Mouse (Mus musculus) c-Kit-positive CD71-negative TER-119-negative erythroid progenitor cells, embryonic 14.5 days (primary cell): ENCODE results near the gene Slc28a1.

ENCODE experiments used
- DNase-seq: peaks from one replicate; pipeline ENCODE4 v3.0.0-alpha.2; 2013; ENCODE audit warnings: low read depth

Slc28a1 gene

GRCm38 (mm10) chr7:81213347-81214152 lies 99.0 kb downstream of the Slc28a1 start, which contains the start of gene Pde8a:
Pde8a (plus strand) TSS chr7:81213596.
- DNase-seq: no peak

GRCm38 (mm10) chr7:81214153-81214907 lies 99.7 kb downstream of the Slc28a1 start:
- no peak for DNase-seq

DNA sequence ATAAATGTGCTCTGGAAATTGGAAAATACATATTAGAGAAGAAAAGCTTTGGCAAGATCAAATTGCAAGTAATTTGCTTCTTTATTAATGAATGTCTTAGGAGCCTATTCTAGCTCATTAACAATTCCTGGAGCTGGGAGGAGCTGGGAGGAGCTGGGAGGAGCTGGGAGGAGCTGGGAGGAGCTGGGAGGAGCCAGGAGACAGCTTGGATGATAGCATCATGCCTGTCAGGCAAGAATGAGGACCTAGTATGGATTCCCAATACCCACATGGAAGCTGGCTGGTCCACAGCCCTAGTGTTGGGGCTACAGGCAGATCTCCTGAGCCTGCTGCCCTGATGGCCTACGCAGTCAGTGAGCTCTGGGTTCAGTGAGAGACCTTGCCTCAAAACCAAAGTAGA lies 101.4 kb downstream of the Slc28a1 start:
- DNase-seq: no peak

- DNase-seq: no peak
Measured at GRCm38 (mm10) chr7:81219321-81219720, 104.7 kb downstream of the Slc28a1 start.
